Mouse (Mus musculus): ENCODE results near the gene Grifin. TPM values are rescaled to one million over a fixed set of nuclear protein-coding genes. Genes with fewer than 3 reads are reported as not detected.

Gene Grifin
- total RNA-seq (2021), result not detected

GRCm38 (mm10) chr5:140564896-140565295, at the start of gene Grifin:
Gene Grifin (minus strand): TSS chr5:140565071.
- intact Hi-C loops (cut with DNase I), result no loop called here

DNA sequence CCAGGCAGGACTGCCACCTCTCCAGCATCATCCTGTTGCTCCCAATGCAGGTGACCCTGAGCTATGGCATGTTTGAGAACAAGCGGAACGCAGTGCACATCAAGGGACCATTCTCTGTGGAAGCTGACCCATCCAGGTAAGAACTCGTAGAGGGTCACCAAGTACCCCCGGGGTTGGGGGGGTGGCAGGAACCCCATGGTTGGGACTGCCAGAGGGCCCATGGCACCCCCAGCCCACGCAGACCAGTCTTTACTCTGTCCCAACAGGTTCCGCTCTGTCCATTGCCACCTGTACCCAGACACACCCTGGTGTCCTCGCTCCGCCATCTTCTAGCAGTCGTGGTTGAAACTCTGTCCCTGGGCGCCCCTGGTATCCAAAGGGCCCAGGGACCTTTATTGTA, 49.3 kb upstream of the Grifin start:
- peak in 1 of 2 experiments; percentile 33 for DNase-seq (ENCODE audit: extremely low spot score in 1 of 2, low spot score in 2 of 2)
- intact Hi-C loops (cut with DNase I), result loop anchor here (10.0 kb wide), 1 partner anchor 189 kb away; no protein-coding TSS in a partner anchor

More at GRCm38 (mm10) chr5:140564896-140565295, at the start of gene Grifin:
- no peak for DNase-seq (ENCODE audit: extremely low spot score in 1 of 2, low spot score in 2 of 2)

DNA sequence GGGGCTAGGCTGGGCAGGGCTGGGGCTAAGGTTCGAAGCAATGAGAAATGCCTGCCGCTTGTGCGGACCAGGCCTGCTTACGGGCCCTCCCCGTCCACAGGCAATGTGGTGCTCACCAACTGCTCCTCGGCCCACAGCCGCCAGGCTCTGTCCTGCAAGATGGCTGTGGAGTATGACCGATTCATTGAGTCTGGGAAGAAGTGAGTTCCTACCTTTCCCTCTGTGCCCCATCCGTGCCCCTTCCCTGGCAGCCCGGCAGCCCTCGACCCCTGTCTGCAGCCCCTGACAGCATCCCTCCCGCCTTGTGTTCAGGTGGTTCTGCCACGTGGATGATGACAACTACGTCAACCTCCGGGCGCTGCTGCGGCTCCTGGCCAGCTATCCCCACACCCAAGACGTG, 47.3 kb upstream of the Grifin start:
- intact Hi-C loops (cut with DNase I), result loop anchor here (10.0 kb wide), 1 partner anchor 187 kb away; no protein-coding TSS in a partner anchor
- DNase-seq (ENCODE audit: extremely low spot score in 1 of 2, low spot score in 2 of 2), result peak in 1 of 2 experiments; percentile 26

DNA sequence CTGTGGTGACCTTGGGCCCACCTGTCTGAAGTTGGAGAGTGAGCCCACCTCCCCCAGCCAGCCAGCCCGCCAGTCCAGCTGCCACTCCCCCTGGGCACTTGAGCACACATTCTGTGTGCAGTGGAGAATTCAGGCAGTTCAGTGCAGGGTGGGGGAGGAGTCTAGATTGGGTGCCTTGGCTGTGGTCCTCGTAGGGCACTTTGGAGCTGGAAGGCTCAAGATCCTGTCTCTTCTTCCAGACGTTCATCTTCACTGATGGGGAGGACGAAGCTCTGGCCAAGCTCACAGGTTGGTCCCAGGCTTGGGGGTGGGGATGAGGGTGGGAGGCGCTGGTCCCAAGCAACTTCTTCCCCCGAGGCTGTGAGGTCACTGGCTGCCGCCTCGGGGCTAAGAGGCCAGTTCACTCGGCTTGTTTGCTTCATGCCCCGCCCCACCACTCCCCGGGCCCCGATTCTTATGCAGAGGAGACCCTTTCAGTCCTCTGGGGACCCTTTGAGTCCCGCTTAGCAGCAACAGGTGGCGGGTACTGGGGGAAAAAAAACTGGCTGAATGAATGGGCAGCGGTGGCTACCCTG, 46.8 kb upstream of the Grifin start:
- intact Hi-C loops (cut with DNase I), result loop anchor here (2.0 to 10.0 kb wide), 2 partner anchors 69 to 187 kb away; no protein-coding TSS in a partner anchor
- DNase-seq (ENCODE audit: extremely low spot score in 1 of 2, low spot score in 2 of 2), result peak in 1 of 2 experiments; percentile 32

- peak in 1 of 2 experiments; percentile 85 for DNase-seq (ENCODE audit: extremely low spot score in 1 of 2, low spot score in 2 of 2)
- intact Hi-C loops (cut with DNase I), result loop anchor here (2.0 to 10.0 kb wide), 2 partner anchors 68 to 186 kb away; no protein-coding TSS in a partner anchor
These were observed 46.2 kb upstream of the Grifin start for GRCm38 (mm10) chr5:140611021-140611583.

DNA sequence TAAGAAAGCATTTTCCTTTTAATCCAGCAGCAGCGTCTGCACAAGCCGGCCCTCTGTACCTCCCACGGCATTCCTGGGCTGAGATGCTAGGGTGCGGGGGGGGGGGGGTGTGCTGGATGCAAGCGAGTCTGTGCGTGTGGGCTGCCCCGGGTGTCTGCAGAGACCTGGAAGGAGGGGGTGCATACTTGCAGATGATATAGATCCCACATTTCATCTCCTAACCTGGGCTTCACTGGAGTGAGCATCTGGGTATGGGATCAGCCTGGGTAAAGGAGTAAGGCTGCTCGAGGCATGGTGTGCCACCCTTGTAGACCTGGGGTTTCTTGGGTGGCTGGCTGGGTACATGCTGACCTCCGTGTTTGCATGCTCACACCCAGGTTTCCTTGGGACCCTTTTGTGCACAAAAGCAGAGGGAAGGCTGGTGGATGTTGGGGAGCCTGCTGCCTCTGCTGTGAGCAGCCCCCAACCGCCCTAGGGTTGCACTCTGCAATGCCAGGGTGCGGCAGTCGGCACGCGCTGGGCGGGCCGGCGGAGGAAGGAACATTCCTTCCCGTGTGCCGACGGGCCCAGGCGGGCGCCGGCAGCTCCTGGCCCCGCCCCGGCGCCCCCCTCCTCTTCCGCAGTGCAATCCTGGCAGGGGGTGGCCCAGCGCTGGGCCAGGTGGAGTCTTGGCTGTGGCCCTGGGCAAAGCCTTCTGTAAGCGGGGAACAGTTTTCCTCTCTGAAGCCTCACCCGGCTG, 45.6 kb upstream of the Grifin start:
- DNase-seq (ENCODE audit: extremely low spot score in 1 of 2, low spot score in 2 of 2), result peak in 1 of 2 experiments; percentile 67
- intact Hi-C loops (cut with DNase I), result loop anchor here (2.0 to 10.0 kb wide), 2 partner anchors 68 to 186 kb away; no protein-coding TSS in a partner anchor

DNA sequence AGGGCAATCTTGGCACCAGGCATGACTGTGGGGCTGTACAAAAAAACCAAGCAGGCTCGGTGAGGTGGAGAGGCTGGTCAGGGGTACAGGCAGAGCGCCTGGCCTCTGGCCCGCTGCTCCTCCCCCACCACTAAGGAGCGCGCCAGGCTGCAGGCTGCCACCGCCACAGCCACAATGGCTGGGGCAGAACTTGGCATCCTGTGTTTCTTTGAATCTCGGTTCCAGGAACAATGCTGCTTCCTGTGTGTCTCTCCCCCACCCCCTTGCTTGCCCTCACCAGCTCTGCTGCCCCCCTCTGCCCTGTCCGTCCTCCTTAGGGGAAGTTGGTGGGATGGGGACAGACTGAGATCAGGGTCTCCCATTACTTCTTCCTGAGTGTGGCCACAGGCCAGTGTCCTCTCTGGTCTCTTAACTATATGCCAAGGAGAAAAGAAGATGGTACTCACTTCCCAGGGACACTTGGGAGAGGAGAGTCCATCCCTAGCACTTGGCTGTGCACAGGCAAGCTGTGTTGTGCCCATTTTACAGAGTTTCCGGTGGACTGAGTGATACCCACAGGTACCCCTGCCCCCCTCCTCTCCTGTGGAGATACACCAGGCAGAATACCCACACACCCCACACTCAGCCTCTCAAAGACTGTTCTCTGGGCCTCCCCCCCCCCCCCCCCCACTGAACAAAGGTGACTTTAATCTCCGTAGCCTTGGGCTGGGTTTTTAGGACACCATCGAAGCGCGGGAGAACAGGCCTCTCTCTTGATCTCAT, 44.8 kb upstream of the Grifin start:
- intact Hi-C loops (cut with DNase I), result loop anchor here (2.0 to 10.0 kb wide), 2 partner anchors 67 to 185 kb away; no protein-coding TSS in a partner anchor
- peak; percentile 68 to 79 for DNase-seq (ENCODE audit: extremely low spot score in 1 of 2, low spot score in 2 of 2)

DNA sequence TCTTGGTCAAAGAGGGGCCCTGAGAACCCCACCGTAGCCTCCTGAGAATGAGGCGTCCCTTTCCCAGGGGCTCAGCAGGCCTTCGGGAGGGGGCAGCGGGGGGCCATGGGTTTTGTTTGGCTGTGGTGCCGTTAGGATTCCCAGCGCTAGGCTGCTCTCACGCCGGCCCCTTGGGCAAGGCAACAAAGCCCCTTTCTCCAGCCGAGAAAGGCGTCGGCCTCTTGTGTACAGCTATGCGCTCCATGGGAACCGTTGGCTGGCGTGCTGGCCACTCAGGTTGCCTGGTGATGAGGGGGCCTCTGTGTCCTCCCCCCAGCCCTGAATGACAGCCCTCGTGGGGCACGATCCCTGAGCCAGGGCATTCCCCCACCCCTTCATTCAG, 43.8 kb upstream of the Grifin start:
- intact Hi-C loops (cut with DNase I), result no loop called here
- peak in 1 of 2 experiments; percentile 64 for DNase-seq (ENCODE audit: extremely low spot score in 1 of 2, low spot score in 2 of 2)

DNA sequence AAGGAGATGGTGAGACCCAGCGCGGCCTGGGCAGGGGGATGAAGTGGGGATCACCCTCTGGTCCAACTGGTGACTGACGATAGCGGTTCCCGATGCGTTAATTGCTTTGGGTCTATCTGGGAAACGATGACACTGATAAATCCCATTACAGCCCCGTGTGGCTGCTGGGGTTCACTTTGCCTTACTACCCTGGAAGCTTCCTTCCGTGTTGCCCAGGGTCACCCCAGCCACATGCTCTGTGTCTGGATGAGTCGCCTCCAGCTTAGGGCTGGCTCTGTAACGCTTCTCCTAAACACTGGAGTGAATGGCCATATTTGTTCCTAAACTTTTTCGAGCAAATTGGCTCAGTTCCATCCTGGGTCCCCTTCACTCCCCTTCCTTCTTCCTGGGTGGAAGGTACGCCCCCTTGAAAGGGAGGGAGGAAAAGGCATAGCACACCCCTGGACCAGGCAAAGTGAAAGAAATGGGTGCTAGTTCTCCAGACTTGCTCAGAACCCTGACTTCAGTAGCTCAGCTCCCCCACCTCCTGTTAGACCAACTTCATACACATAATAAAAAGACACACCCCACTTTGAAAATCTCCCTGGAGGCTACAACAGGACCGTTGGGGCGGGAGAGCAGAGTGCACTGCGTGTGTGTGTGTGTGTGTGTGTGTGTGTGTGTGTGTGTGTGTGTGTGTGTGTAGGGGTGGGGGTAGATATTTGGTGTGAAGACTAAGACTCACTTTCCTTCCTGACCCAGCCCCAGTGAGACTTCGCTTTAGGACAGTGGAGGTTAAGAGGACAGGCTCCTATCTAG, 43.2 kb upstream of the Grifin start:
- intact Hi-C loops (cut with DNase I), result no loop called here
- no peak for DNase-seq (ENCODE audit: extremely low spot score in 1 of 2, low spot score in 2 of 2)

GRCm38 (mm10) chr5:140607001-140607835, 42.3 kb upstream of the Grifin start, which contains the start of gene Lfng:
Gene Lfng (plus strand): TSS chr5:140607320.
- DNase-seq (ENCODE audit: extremely low spot score in 1 of 2, low spot score in 2 of 2), result peak; percentile 72 to 93
- intact Hi-C loops (cut with DNase I), result no loop called here

- intact Hi-C loops (cut with DNase I), result no loop called here
- DNase-seq (ENCODE audit: extremely low spot score in 1 of 2, low spot score in 2 of 2), result peak in 1 of 2 experiments; percentile 43
These were observed 41.5 kb upstream of the Grifin start for GRCm38 (mm10) chr5:140606386-140606785.

- DNase-seq (ENCODE audit: extremely low spot score in 1 of 2, low spot score in 2 of 2), result no peak
- intact Hi-C loops (cut with DNase I), result no loop called here
These were observed 40.4 kb upstream of the Grifin start for GRCm38 (mm10) chr5:140605228-140605627.

DNA sequence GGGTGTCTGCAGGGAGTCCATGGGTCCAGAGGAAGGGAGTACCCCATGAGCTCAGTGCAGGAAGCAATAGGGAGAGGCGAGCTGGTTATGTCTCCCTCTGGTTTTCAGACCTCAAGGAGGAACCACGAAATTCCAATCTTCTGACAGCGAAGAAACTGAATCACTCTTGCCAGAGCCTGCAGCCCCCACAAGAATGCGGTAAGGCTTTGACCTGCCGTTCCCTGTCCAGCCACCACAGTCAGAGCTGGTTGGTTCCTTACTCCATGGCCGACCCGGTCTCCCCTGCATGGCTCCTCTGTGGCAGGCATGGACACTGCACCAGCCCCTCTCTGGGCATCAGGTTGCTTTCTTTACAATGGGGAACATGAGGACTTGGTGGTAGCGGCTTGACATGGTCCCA, 39.5 kb upstream of the Grifin start:
- intact Hi-C loops (cut with DNase I), result no loop called here
- no peak for DNase-seq (ENCODE audit: extremely low spot score in 1 of 2, low spot score in 2 of 2)

DNA sequence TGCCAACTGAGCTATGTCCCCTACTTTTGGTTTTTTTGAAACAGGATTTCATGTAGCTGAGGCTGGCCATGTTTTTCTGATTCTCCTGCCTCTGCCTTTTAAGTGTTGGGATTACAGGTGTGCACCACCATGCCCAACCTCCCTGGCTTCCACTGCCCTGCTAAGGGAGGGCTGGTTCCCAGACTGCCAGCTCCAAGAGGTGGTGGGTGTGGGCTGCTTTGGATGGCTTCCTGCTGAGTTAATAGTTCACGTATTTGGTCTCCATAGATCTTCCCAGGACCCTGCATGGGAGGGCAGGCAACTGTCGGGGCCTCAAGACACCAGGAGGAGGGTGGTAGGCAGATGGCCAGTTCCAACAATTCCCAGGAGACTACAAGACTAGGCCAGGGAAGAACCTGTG, 37.7 kb upstream of the Grifin start:
- intact Hi-C loops (cut with DNase I), result no loop called here
- DNase-seq (ENCODE audit: extremely low spot score in 1 of 2, low spot score in 2 of 2), result no peak

DNA sequence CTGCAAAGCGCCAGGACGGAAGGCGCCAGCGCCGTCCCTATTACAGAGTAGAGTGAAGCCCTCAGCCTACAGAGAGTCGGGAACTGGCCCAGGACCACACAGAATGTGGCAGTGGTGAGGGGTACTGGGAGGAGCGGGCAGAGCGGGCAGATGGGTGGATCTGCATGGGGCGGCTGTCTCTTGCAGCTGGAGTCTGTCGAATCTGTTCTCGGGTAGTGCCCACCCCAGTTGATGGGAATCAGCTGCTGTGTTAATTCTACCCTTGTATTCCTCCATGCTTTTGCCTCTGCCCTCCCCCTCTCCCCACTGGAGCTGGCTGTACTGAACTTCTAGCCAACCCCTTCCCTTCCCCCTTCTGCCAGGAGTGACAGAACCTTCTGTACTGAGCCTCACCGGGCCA, 36.8 kb upstream of the Grifin start:
- DNase-seq (ENCODE audit: extremely low spot score in 1 of 2, low spot score in 2 of 2), result no peak
- intact Hi-C loops (cut with DNase I), result no loop called here

DNA sequence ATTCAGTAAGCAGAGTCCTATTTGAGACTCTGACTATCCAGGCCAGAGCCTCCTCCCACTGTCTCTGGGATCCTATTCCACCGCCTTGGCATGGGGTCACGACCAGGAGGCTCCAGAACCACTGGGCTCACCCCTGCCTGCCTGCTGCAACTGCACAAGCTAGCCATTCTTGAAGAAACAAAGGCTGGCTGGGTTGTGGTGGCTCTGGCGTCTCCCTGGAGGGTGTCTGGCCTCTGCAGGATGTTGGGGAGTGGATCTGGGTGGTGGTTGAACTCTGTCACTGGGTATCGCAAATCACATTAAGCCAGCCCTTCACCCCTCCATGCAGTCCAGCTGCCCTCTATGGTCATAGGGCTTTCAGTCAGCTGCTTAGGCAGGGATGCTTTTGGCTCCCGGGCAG, 35.1 kb upstream of the Grifin start:
- no peak for DNase-seq (ENCODE audit: extremely low spot score in 1 of 2, low spot score in 2 of 2)
- intact Hi-C loops (cut with DNase I), result no loop called here

DNA sequence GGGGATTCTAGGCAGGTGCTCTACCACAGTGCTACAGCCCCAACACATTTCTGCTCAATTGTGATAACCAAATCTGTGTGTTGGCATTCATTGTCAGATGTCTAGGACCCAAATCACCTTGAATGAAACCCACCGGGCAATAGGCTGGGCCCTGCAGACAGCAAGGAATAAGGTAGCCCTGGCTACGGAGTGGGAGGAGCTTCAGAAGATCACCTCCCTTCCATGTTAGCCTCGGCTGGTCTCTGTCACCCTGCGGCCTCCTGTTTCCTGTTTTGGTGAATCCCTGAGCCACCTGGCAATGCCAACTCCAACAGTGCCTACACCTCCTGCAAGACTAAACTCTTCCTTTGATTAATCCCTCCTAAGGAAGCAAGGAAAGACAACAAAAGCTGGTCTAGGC, 32.9 kb upstream of the Grifin start:
- intact Hi-C loops (cut with DNase I), result no loop called here
- DNase-seq (ENCODE audit: extremely low spot score in 1 of 2, low spot score in 2 of 2), result no peak

All from left cerebral cortex, postnatal 10 days (tissue).